Mouse (Mus musculus): Measurements from ENCODE around the gene Zdhhc23.

DNA sequence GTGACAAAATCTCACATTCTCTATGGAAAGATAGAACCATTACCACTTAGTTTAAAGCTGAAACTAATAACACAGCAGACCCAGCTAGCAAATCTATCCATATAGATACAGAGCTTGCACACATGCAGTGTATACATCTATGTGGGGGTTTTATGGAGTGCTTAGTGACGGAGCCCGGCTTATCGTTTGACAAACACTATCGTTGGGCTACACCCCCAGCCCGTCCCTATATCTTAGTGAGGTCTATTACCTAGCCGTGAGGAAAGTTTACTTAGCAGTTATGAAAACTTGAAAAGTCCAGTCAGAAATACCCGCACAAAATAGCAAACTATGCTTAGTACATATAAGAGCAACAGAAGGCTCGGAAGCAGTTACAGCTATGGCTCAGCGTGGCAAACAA is 7.8 kb downstream of the Zdhhc23 start:
- TF ChIP-seq CTCF (IDR thresholded peaks at IDR 0.05; ENCODE audit: low read depth, low read length) (no peak), POLR2A (IDR thresholded peaks at IDR 0.05; ENCODE audit: extremely low read depth, insufficient read depth, low read length) (no peak)
